Mouse (Mus musculus): Measurements from ENCODE around the gene Sez6l.

The Sez6l gene

DNA sequence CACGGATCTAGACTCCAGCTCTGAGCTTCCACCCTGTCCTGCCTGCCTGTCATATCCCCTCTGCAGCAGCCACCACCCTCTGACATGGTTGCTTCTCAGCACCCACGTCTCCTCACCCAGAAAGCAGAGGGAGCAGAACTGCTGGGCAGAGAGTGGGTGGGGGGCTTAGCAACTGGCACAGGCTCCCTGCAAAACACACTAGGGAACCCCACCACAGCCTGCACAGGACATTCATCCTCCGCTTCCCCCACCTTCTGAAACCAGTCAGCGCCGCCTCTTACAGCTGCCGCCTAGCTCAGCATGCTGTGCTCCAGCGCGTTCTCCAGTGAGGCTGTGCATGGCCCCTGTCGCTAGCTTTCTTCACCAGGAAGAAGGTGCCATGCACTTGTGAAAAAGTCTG, 187.6 kb downstream of the Sez6l start:
- DNase-seq (ENCODE audit: low spot score in 2 of 2) = no peak

DNA sequence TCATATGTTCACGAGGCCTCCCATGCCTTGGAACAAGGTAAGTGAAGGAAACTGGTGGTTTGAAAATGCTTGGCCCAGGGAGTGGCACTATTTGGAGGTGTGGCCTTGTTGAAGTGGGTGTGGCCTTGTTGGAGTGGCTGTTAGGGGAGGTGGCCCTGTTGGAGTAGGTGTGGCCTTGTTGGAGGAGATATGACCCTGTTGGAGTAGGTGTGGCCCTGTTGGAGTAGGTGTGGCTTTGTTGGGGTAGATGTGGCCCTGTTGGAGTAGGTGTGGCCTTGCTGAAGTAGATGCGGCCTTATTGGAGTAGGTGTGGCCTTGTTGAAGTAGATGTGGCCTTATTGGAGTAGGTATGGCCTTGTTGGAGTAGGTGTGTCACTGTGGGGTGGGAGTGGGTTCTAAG, 191.0 kb downstream of the Sez6l start:
- no peak for DNase-seq (ENCODE audit: low spot score in 2 of 2)

DNA sequence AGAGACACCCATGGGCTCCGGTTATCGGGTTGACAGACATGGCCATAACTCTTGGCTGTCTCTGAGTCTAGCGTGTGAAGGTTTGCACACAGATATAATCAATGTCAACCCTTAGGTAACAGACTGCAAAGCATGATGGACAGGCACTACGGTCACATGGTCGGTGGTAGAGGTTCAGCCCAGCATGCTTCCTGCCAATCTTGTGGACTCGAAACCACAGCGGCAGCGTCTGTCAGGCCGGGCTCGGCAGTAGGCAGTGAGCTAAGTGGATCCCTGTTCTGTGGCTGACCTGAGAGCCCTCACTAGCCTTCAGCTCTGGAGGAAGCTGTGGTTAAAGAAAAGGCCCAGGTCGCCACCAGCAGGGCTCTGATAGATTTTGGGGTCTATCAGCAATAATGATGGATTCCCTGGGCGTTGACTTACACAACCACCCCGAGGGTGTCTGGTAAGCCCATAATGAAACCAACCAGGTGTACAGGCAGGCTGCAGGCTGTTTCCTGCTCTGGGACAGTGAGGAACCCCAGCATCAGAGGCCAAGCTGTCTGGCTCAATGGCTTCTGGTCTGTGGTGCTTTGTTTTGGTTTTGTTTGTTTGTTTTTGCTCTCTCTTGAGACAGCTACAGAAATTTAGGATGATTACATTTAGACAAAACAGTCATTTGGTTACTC, 192.0 kb downstream of the Sez6l start:
- DNase-seq (ENCODE audit: low spot score in 2 of 2) = no peak

DNA sequence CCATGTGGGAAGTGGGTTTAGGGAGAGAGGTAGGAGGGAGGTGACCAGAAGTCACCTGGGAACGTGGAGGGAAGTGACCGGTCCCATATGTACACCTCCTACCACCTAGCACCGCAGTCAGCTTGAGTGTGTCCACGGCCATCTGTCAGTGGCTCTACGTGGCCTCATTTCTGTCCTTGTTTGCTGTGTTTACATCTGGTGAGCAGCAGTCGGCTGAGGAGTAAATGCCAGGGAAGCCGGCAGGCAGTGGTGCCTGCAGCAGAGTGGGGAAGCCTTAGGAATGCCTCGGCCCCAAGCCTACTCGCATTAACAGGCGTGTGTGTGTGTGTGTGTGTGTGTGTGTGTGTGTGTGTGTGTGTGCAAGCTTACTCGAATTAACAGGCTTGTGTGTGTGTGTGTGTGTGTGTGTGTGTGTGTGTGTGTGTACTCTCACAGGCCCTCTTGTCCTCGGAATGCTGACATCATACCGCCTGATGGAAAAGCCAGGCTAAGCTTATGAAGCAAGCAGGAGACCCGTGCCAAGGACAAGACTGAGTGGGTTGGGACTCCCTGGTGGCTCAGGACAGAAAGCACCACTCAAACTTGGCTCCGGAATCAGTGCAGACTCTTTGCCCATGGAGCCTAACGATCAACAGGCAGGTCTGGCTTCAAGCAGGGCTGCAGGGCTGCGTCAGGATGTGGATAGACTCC, 194.2 kb downstream of the Sez6l start:
- no peak for DNase-seq (ENCODE audit: low spot score in 2 of 2)

DNA sequence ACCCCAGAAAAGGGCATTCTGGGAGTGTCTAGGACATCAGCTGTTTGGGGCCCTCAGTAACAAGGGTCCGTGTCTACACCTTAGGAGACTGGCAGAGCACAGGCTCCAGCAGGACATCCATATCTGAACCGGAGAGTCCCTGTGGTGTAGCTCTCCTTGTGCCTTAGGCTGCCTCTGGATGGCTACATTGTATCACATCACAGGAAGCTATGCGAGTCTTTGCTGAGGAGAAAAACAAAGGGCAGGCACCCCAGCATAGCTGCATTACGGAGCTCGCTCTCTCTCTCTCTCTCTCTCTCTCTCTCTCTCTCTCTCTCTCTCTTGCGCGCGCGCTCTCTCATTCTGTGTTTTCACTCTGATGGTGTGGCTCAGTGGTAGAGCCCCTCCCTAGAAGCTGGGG, 194.9 kb downstream of the Sez6l start:
- DNase-seq (ENCODE audit: low spot score in 2 of 2) = no peak

DNA sequence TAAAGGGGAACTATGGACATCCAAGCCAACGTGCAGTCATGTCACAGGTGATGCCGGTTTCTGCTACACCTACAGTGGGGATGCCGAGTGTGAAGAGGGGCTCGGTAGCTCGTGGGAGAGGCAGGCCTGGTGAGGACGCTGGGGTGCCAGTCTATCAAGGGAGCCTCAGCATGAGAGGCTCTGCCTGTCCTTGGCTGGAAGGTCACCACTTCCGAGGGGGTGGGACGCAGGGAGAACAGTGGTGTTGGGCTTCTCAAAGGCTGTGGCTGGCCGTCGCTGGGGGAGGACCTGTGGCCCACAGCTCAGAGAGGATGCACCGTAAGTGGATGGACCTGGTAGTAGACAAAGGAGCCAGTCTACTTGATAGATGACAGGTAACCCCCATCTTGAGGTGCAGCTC, 195.8 kb downstream of the Sez6l start:
- no peak for DNase-seq (ENCODE audit: low spot score in 2 of 2)

DNA sequence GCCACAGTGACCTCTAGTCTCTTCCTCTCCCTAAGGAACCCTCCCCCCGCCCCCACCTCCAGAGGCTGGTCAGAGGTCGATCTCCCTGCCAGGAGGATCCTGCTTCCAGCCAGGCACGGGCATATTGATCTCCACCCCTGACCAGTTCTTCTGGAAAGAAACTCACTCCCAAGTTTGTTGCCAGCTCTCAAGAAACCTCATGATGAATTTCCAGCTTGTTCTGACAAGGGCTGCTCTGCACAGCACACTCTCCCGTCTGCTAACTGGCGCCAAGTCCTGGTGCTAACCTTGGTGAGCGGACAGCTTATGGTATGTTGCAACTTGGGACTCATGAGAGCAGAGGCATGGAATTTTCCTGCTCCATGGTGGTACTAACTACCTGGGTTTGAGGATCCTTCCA, 198.3 kb downstream of the Sez6l start:
- no peak for DNase-seq (ENCODE audit: low spot score in 2 of 2)

DNA sequence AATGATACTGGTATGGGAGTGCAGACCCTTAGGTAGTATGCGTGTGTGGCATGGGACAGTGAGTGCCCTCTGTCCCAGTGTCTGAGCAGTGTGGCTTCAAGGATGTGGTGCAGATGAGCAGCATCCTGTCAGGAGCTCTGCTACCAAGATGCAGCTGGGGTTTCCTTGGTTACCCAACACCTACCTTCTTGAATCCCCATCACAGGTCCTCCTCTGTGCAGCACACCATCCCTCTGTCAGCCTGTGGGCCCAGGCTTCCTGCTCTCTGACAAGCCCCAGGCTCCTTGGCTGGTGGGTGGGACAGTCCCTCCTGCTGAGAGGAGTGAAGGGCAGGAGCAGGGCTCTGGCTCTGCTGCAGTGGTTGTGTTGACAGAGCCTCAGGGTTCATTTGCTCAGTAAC, 199.6 kb downstream of the Sez6l start:
- no peak for DNase-seq (ENCODE audit: low spot score in 2 of 2)

DNA sequence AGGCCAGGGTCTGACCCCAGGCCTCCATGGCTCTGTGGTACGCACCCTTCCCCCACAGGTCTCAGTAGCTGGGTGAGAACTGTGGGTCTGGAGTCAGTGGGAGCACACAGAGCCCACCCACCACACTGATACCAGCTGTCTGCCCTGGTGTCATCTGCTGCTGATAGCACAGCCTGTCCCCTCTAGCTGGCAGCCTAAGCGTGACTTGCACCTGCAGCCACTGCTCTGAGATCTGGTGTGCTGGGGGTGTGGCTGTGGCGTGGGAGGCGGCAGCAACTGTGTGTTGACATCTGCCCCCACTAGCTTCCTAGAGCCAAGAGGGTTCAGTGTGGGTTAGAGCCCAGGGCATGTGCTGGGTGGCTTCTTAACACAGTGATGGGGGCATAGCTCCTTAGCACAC, 200.9 kb downstream of the Sez6l start:
- no peak for DNase-seq (ENCODE audit: low spot score in 2 of 2)

DNA sequence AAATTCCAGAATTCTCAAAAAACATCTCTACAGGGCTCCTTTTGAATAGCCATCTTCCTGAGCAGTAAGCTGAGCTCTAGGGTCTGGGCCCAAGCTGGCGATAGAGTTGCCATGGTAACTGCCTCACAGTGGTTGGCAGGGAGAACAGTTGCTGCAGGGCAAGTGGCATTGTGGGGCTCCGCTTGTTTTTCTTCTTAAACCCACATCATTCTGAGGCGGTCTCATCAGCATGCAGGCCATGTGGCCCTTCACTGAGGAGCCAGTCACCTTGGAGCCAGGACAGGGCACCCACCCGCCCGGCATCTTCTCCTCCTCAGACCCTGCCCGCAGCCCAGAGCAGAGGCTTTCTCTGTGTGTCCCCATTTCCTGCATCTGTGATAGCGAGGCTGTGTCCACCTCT, 205.1 kb downstream of the Sez6l start:
- no peak for DNase-seq (ENCODE audit: low spot score in 2 of 2)

DNA sequence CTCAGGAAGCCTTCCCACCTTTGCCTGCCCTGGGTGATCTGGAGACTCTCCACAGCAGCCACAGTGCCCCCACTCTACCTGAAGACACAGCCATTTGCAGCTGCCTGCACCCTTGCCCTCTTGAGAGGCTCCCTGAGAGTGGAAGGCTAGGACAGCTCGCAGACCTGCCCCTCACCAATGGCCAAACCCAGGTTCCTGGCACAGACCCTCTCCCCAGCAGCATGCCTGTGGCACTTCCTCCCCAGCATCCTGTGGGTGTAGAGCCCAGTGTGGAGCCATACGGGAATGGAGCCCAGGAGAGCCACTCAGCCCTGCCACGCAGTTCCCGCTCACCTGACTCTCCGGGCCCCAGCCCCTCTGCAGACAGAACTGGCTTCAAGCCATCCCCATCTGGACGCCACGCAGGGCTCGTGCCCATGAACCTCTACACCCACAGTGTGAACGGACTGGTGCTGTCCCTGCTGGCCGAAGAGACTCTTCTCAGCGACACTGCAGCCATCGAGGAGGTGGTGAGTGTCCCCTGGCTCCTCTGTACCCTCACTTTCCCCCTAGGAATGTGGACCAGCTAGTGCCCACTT, 206.7 kb downstream of the Sez6l start:
- no peak for DNase-seq (ENCODE audit: low spot score in 2 of 2)

DNA sequence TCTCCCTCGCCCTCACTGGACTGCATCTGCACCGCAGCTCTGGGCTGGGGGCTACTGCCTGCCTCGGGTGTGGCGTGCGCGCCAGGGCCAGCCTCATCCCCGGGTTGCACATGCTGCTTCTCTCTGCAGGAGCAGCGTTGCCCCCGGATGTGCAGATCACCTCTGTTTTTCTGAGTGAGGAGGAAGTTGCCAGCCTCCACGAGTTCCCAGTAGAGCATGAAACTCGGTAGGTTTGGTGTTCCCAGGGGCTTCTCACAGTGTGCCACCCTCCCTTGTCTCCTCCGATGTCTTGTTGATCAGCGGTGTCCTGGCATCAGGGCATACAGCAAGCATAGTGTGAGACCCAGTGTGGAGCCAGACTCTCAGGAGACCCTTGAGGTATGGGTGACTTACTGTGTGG, 207.7 kb downstream of the Sez6l start:
- DNase-seq (ENCODE audit: low spot score in 2 of 2) = no peak

Data from spleen, postnatal 14 days (tissue).